Mouse (Mus musculus) heart, adult 10 weeks (tissue): Measurements from ENCODE around the gene Dcaf4. TPM values are rescaled to one million over a fixed set of nuclear protein-coding genes. Genes with fewer than 3 reads are reported as not detected.

Experiments
- polyA plus RNA-seq: library from polyadenylated mRNA; stranded (reverse); fragments of 350-450 nt; fragmentation: Illumina TruSeq; extraction: RNeasy Lipid Tissue Mini Kit (QIAGEN cat#74804); gene quantifications from one replicate; pipeline ENCODE4 v1.2.3, GENCODE M21; 2014; ENCODE audit warnings: low read depth, low replicate concordance

The Dcaf4 gene
- polyA plus RNA-seq = 18.8 TPM

DNA sequence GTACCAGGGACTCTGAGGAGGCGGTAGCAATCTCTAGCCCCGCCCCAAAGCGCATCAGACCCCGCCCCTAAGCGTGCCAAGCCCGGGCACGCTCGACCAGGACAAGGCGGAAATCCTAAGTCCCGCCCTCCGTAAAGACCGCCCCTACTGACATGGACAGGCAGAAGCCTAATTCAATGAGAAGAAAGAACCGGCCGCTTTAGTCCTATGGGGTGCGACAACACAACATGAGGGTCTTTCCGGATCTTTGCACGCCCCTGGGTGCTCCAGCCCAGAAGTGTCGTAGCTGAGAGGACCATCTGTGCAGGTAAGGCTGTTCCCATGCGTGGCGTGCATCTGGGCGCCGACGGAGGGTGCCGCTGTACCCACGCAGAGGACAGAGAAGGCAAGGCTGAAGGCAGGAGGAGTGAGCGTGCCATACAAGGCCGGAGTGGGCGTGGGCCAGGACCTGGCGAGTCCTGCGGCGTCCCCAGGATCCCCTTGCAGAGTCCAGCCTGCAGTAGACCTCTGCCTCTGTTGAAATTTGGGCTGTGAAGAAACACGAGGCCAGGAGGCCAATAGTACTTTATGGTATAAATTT is at the start of gene Dcaf4:
TSS of gene Dcaf4 (plus strand) at position 156 of the 580 bp plus-strand sequence.

DNA sequence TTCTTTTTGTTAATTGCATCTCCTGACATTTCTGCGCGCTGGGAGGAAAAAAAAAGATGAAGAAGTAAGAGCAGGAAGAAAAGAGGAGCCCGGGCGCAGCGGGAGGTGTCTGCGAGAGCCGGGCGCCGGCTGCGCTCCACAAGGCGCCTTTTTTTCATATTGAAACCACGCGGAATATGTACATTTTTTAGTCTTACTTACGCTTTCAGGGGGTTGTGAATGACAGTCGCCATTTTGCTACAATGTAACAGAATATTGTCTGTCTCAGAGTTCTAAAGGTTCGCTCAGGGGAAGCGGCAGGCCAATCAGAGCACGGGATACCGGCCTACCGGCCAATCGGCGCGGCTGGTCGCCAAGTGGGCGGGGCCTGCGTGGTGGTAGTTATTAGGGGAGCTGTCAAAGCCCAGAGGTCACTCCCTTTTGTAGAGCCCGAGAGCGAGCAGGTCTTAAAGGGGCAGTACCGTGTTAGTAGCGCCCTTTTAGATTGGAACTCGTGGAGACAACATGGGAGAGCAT is 32.7 kb upstream of the Dcaf4 start, which contains the start of gene Dpf3:
TSS of gene Dpf3 (minus strand) at position 241 of the 516 bp plus-strand sequence.

Other genes with a start within 250 kb of the Dcaf4 start
- 14.4 TPM for gene Dpf3, start 32.8 kb upstream of the Dcaf4 start, polyA plus RNA-seq
- 11.8 TPM for gene Zfyve1, start 76.8 kb downstream of the Dcaf4 start, polyA plus RNA-seq
- gene Rbm25, start 110.8 kb downstream of the Dcaf4 start, polyA plus RNA-seq = 86.9 TPM
- 32.5 TPM for gene Psen1, start 167.7 kb downstream of the Dcaf4 start, polyA plus RNA-seq
- gene Papln, start 243.2 kb downstream of the Dcaf4 start, polyA plus RNA-seq = 5.1 TPM